Mouse (Mus musculus): ENCODE measurements at regions not wholly inside any gene's neighbourhood (a gene's known extent, or its start where the extent isn't known, plus 50 kb on each side); places are given as distances from the start of the nearest gene placed in this dataset.

- TF ChIP-seq EP300 (IDR thresholded peaks at IDR 0.05; ENCODE audit: low read depth in 1 of 2, low read length in 2 of 2) (no peak), POLR2A (IDR thresholded peaks at IDR 0.05; ENCODE audit: control insufficient read depth in 1 of 2, insufficient read depth in 1 of 2, low read depth in 1 of 2, low read length in 2 of 2, poor library complexity in 1 of 2) (no peak)
Observed at GRCm38 (mm10) chr12:57890783-57891478, 320.6 kb upstream of the Sstr1 start.
